Mouse (Mus musculus): Measurements from ENCODE around the gene Mn1. TPM values are rescaled to one million over a fixed set of nuclear protein-coding genes. Genes with fewer than 3 reads are reported as not detected.

The Mn1 gene
- 53.0 and 63.2 TPM in 2 replicates for polyA plus RNA-seq (2016; fragmentation: Nextera tagmentation; extraction: Ambion mirVana)

- no peaks in the 10 kb centered on the region for H3K9me3 ChIP-seq (replicated peaks)
- peaks cover 74% of the 10 kb centered on the region for H3K4me1 ChIP-seq
- H3K27me3 ChIP-seq (ENCODE audit: low read depth, poor library complexity, severe bottlenecking), result peaks cover 20% of the 10 kb centered on the region
- peak; percentile 96 for DNase-seq (ENCODE audit: low spot score)
- under 1% methylated on average over 88 of the region's 88 CpGs for WGBS
- peak within 1 kb of the TSS; percentile 98 for H3K4me3 ChIP-seq
- peak within 1 kb of the TSS; percentile 96 for H3K27ac ChIP-seq (replicated peaks)
- peaks cover 37% of the 10 kb centered on the region for H3K36me3 ChIP-seq
These were observed at the start of gene Mn1 for GRCm38 (mm10) chr5:111416591-111417374. Mn1 (plus strand) TSS chr5:111417362.

- no peak for DNase-seq (ENCODE audit: low spot score)
- Histone ChIP-seq H3K9me3 (replicated peaks) (no peaks in the 10 kb centered on the region), H3K4me3 (no peak overlapping the region), H3K4me1 (peaks cover 26% of the 10 kb centered on the region), H3K27me3 (ENCODE audit: low read depth, poor library complexity, severe bottlenecking) (no peaks in the 10 kb centered on the region), H3K27ac (replicated peaks) (peak overlapping the region; percentile 78), H3K36me3 (peaks cover 82% of the 10 kb centered on the region)
- 81% methylated on average over 11 of the region's 11 CpGs for WGBS
These were observed 49.1 kb upstream of the Mn1 start for GRCm38 (mm10) chr5:111367937-111368517.

GRCm38 (mm10) chr5:111368576-111368975, 48.6 kb upstream of the Mn1 start:
- Histone ChIP-seq H3K27ac (replicated peaks) (peak overlapping the region; percentile 78), H3K4me1 (peaks cover 26% of the 10 kb centered on the region), H3K4me3 (no peak overlapping the region), H3K36me3 (peaks cover 82% of the 10 kb centered on the region), H3K27me3 (ENCODE audit: low read depth, poor library complexity, severe bottlenecking) (no peaks in the 10 kb centered on the region), H3K9me3 (replicated peaks) (no peaks in the 10 kb centered on the region)
- DNase-seq (ENCODE audit: low spot score), result no peak
- WGBS, result 87% methylated on average over 5 of the region's 5 CpGs

- no peak overlapping the region for H3K27ac ChIP-seq (replicated peaks)
- WGBS, result 91% methylated on average over 4 of the region's 4 CpGs
- H3K27me3 ChIP-seq (ENCODE audit: low read depth, poor library complexity, severe bottlenecking), result no peaks in the 10 kb centered on the region
- no peak for DNase-seq (ENCODE audit: low spot score)
- H3K4me3 ChIP-seq, result no peak overlapping the region
- no peaks in the 10 kb centered on the region for H3K4me1 ChIP-seq
- peaks cover 97% of the 10 kb centered on the region for H3K36me3 ChIP-seq
- no peaks in the 10 kb centered on the region for H3K9me3 ChIP-seq (replicated peaks)
These were observed 41.5 kb upstream of the Mn1 start for GRCm38 (mm10) chr5:111375616-111376015.

- WGBS, result 96% methylated on average over 24 of the region's 24 CpGs
- Histone ChIP-seq H3K27ac (replicated peaks) (no peak overlapping the region), H3K4me1 (no peaks in the 10 kb centered on the region), H3K4me3 (no peak overlapping the region), H3K9me3 (replicated peaks) (no peaks in the 10 kb centered on the region), H3K36me3 (peaks cover 97% of the 10 kb centered on the region), H3K27me3 (ENCODE audit: low read depth, poor library complexity, severe bottlenecking) (no peaks in the 10 kb centered on the region)
- no peak for DNase-seq (ENCODE audit: low spot score)
These were observed 40.7 kb upstream of the Mn1 start for GRCm38 (mm10) chr5:111376276-111377020.

- no peaks in the 10 kb centered on the region for H3K9me3 ChIP-seq (replicated peaks)
- H3K27ac ChIP-seq (replicated peaks), result no peak overlapping the region
- no peak for DNase-seq (ENCODE audit: low spot score)
- no peak overlapping the region for H3K4me3 ChIP-seq
- WGBS, result 85% methylated on average over 7 of the region's 7 CpGs
- H3K4me1 ChIP-seq, result no peaks in the 10 kb centered on the region
- H3K27me3 ChIP-seq (ENCODE audit: low read depth, poor library complexity, severe bottlenecking), result no peaks in the 10 kb centered on the region
- H3K36me3 ChIP-seq, result peaks cover 94% of the 10 kb centered on the region
These were observed 38.8 kb upstream of the Mn1 start for GRCm38 (mm10) chr5:111378126-111378993.

GRCm38 (mm10) chr5:111383335-111383734, 33.8 kb upstream of the Mn1 start:
- WGBS, result 86% methylated on average over 5 of the region's 5 CpGs
- no peaks in the 10 kb centered on the region for H3K9me3 ChIP-seq (replicated peaks)
- peaks cover 96% of the 10 kb centered on the region for H3K36me3 ChIP-seq

GRCm38 (mm10) chr5:111390911-111391310, 26.3 kb upstream of the Mn1 start:
- Histone ChIP-seq H3K27ac (replicated peaks) (no peak overlapping the region), H3K9me3 (replicated peaks) (no peaks in the 10 kb centered on the region), H3K4me1 (peaks cover 35% of the 10 kb centered on the region), H3K4me3 (no peak overlapping the region), H3K36me3 (peaks cover 36% of the 10 kb centered on the region), H3K27me3 (ENCODE audit: low read depth, poor library complexity, severe bottlenecking) (peaks cover 6% of the 10 kb centered on the region; the same call in 1 of the 2 replicates)
- no peak for DNase-seq (ENCODE audit: low spot score)
- 92% methylated on average over 10 of the region's 10 CpGs for WGBS

More at GRCm38 (mm10) chr5:111383335-111383734, 33.8 kb upstream of the Mn1 start:
- no peak overlapping the region for H3K27ac ChIP-seq (replicated peaks)
- DNase-seq (ENCODE audit: low spot score), result no peak
- H3K27me3 ChIP-seq (ENCODE audit: low read depth, poor library complexity, severe bottlenecking), result no peaks in the 10 kb centered on the region
- H3K4me1 ChIP-seq, result no peaks in the 10 kb centered on the region
- H3K4me3 ChIP-seq, result no peak overlapping the region

- no peak for DNase-seq (ENCODE audit: low spot score)
- WGBS, result 87% methylated on average over 6 of the region's 6 CpGs
- Histone ChIP-seq H3K4me1 (peaks cover 41% of the 10 kb centered on the region), H3K36me3 (peaks cover 31% of the 10 kb centered on the region), H3K9me3 (replicated peaks) (no peaks in the 10 kb centered on the region), H3K27ac (replicated peaks) (no peak overlapping the region), H3K27me3 (ENCODE audit: low read depth, poor library complexity, severe bottlenecking) (peaks cover 12% of the 10 kb centered on the region; the same call in 1 of the 2 replicates), H3K4me3 (no peak overlapping the region)
These were observed 25.7 kb upstream of the Mn1 start for GRCm38 (mm10) chr5:111391485-111391884.

GRCm38 (mm10) chr5:111393346-111394197, 23.6 kb upstream of the Mn1 start:
- peak overlapping the region; percentile 31 for H3K4me3 ChIP-seq
- peaks cover 47% of the 10 kb centered on the region for H3K4me1 ChIP-seq

GRCm38 (mm10) chr5:111394198-111395053, 22.7 kb upstream of the Mn1 start:
- H3K4me1 ChIP-seq, result peaks cover 49% of the 10 kb centered on the region
- H3K27me3 ChIP-seq (ENCODE audit: low read depth, poor library complexity, severe bottlenecking), result peaks cover 34% of the 10 kb centered on the region
- no peak for DNase-seq (ENCODE audit: low spot score)
- WGBS, result 32% methylated on average over 15 of the region's 15 CpGs
- peak overlapping the region; percentile 31 for H3K4me3 ChIP-seq
- peaks cover 3% of the 10 kb centered on the region for H3K36me3 ChIP-seq
- peak overlapping the region; percentile 82 for H3K27ac ChIP-seq (replicated peaks)
- H3K9me3 ChIP-seq (replicated peaks), result no peaks in the 10 kb centered on the region

More at GRCm38 (mm10) chr5:111393346-111394197, 23.6 kb upstream of the Mn1 start:
- 19% methylated on average over 17 of the region's 17 CpGs for WGBS
- H3K27ac ChIP-seq (replicated peaks), result peak overlapping the region; percentile 82
- peaks cover 12% of the 10 kb centered on the region for H3K36me3 ChIP-seq
- no peaks in the 10 kb centered on the region for H3K9me3 ChIP-seq (replicated peaks)
- peaks cover 26% of the 10 kb centered on the region for H3K27me3 ChIP-seq (ENCODE audit: low read depth, poor library complexity, severe bottlenecking)
- peak; percentile 76 for DNase-seq (ENCODE audit: low spot score)

All from midbrain, embryonic 10.5 days (tissue).